In genomic region chr10:61178687-61179086, GRCm38 (mm10) we compare ENCODE assay signal across 22 mouse cellular contexts. TPM values are rescaled to one million over a fixed set of nuclear protein-coding genes. Genes with fewer than 3 reads are reported as not detected.
"Had no signal": no experiment of that assay in that cellular context is flagged by ENCODE, and none has a peak within 500 bp of the region (broad histone marks: within the 10 kb centered on the region; RNA-seq: fewer than 3 reads in every experiment).

No protein-coding gene starts in this region.

- H3K36me3 ChIP-seq: neural tube, embryonic 13.5 days; neural tube, embryonic 15.5 days; stomach, embryonic 15.5 days had no signal

- H3K9me3 ChIP-seq: neural tube, embryonic 13.5 days; neural tube, embryonic 15.5 days; stomach, embryonic 15.5 days had no signal

- H3K9ac ChIP-seq: neural tube, embryonic 13.5 days; neural tube, embryonic 15.5 days; stomach, embryonic 15.5 days had no signal

- DNase-seq: retina, postnatal 1 day; right cerebral cortex, adult 18-20 months; right cerebral cortex, postnatal 14 days; right cerebral cortex, postnatal 25 days; right cerebral cortex, postnatal 4 days; spleen, adult 18-20 months; thymus, adult 18-20 months; thymus, adult 2 months; thymus, postnatal 14 days; thymus, postnatal 25 days; thymus, postnatal 36 days; thymus, postnatal 4 days had no signal

- H3K4me2 ChIP-seq: neural tube, embryonic 13.5 days; neural tube, embryonic 15.5 days; stomach, embryonic 15.5 days had no signal

- H3K27ac ChIP-seq: neural tube, embryonic 13.5 days; neural tube, embryonic 15.5 days; stomach, embryonic 15.5 days; stomach, postnatal 0 days had no signal

- H3K4me3 ChIP-seq: neural tube, embryonic 13.5 days; neural tube, embryonic 15.5 days; stomach, embryonic 15.5 days had no signal

RNA-seq across cellular contexts. Expression of gene Tbata, which starts 6.9 kb away (rescaled TPM):
- total RNA-seq: neutrophil, adult 5-6 weeks had no signal
- polyA plus RNA-seq: neural tube, embryonic 14.5 days; neural tube, embryonic 15.5 days; small intestine, adult 2 months; spleen, adult 2 months; stomach, embryonic 14.5 days; stomach, embryonic 15.5 days; stomach, embryonic 16.5 days had no signal
